Mouse (Mus musculus) heart, adult 2 months (tissue): ENCODE results near the gene Olfr1099.

Experiments used
- CTCF ChIP-seq: fragments of 200-600 bp; IDR thresholded peaks from 2 replicates; pipeline ENCODE4 v1.8.1; 2022; ENCODE audit warnings: antibody characterized with exemption, mild to moderate bottlenecking, moderate library complexity
- EP300 ChIP-seq: fragments of 200-500 bp; IDR thresholded peaks from 2 replicates; pipeline ENCODE4 v1.6.1; 2011; ENCODE audit warnings: low read depth, low read length, control low read depth; ENCODE audit not compliant: insufficient read depth
- POLR2A ChIP-seq: fragments of 200-500 bp; IDR thresholded peaks from 2 replicates; pipeline ENCODE4 v1.6.1; 2011; ENCODE audit warnings: mild to moderate bottlenecking, low read depth, low read length, control low read depth; ENCODE audit not compliant: insufficient read depth

DNA sequence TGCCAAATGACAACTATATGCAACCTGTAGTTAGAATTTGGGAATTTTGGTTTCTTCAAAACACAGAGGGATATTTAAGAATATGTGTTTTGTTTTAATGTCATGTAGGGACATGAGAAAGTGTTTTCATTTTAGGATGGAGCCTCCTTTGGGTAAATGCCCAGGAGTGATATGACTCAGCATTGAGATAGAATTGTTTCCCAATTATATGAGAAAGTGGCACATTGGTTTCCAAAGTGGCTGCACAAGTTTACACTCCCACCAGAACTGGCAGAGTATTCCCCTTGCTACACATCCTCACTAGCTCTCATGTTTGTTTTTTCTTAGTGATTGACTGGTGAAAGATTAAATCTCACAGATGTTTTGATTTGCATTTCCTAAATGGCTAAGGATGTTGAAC lies 33.9 kb downstream of the Olfr1099 start:
- TF ChIP-seq CTCF (no peak), POLR2A (no peak), EP300 (no peak)
